Mouse (Mus musculus) CD8-positive naive resting alpha-beta T cell, adult 2 months (primary cell): ENCODE measurements around the gene Fam227a.
"Not testable (repeated sequence)": the region's sequence is repeated elsewhere in the genome, so short reads cannot be mapped to it uniquely, and the experiment has no call there.

ENCODE experiments used
- DNase-seq, 2 experiments: peaks; one replicate each; pipeline ENCODE4 v3.0.0; 2022; ENCODE audit warnings: low read depth in 2 of 2, low spot score in 2 of 2

Gene Fam227a

DNA sequence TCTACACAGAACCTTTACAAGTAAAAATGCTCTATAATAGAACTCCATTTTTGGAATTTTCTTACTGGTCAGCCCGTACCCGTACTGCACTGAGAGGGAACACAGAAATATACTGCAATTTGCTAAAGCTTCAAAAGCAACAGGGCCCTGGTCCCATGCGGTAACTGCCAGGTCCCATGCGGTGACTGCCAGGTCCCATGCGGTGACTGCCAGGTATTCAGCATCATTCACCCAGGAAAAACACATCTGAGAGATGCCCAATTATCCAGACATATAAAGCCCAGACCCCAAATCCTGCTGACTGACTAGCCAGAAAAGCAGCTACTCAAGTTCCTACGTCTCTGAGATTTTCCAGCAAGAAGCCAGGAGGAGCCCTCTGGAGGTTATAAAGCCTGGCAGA lies 25.9 kb upstream of the Fam227a start:
- DNase-seq, result no peak

DNA sequence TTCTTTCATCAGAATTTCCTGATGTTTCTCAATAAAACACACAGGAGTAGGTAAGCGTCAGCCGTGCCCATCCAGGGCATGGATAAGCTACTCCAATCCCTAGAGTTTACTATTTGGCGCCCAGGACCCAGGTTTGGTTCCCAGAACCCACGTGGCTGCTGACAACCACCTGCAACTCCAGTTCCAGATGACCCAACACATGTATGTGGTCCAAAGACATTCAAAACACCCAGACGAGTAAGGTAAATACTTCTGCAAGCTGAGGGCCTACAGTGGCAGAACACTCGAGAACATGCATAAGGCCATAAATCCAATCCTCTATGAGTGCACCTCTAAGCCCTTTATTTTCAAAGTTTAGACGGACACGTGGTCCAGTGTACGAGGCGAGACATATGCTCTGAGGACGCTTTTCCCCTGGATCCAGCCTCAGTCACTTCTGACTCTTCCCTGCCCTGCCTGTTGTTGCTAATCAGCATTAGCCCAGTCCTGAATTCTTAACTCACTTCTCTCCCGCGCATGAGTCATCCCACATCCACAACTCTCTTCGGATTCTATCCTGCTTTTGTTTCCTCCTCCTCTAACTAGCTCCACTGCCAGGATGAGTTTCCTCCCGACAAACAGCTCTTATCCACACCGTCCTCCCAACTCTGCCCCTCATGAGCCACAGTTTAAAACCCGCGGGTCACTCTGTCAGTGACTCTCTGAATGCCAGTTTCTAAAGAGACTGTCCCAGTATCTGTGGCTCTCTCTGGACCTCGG lies 25.1 kb upstream of the Fam227a start:
- no peak for DNase-seq

DNA sequence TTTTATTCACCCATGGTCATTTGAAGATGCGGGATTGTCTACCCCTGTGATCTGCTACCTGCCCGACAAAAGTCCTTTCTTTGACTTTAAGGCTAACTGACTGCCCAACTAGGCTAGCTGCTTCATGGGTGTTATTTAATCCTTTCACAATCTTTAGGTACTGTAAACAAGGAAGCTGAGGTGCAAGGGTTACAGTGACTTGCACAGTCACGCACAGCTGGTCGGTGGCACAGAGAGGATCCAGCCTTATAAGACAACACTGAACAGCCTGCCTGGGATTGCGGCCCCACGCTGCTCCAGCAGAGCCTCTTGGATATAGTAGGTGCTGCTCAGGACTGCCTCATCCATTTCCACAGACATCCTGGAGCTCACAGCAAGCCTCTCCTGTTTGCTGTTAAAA lies 24.4 kb upstream of the Fam227a start:
- no peak for DNase-seq

DNA sequence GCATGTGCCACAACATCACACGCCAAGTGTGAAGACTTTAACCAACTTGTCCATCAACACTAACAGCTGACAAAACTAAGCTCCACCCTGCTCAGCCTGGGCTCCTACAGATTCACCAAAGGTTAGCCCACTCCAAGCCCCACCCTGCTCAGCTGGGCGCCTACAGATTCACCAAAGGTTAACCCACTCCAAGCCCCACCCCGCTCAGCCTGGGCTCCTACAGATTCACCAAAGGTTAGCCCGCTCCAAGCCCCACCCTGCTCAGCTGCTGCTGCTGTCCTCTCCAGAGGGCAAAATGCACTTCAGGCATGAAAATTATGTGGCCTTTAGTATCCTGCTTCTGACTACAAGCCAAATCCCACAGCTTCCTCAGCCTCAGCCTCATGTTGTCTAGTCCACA lies 23.2 kb upstream of the Fam227a start:
- no peak for DNase-seq

DNA sequence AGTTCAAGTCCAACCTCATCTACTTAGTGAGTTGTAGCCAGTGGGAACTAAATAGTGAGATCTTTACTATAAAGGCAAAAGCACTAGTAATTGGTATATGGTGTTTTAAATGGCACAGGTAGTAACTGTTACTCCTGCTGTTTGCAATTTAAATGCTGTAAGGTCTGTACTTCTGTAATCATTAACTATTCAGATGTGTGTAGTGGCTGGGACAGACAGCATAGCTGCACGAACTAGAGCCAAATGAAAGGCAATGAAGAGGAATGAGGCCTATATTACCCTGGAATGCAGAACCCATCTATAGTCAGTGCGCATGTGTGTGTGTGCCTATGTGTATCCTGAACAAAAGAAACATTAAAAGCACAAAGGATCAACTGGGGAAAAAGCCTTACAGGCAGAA lies 19.2 kb upstream of the Fam227a start:
- DNase-seq, result no peak

DNA sequence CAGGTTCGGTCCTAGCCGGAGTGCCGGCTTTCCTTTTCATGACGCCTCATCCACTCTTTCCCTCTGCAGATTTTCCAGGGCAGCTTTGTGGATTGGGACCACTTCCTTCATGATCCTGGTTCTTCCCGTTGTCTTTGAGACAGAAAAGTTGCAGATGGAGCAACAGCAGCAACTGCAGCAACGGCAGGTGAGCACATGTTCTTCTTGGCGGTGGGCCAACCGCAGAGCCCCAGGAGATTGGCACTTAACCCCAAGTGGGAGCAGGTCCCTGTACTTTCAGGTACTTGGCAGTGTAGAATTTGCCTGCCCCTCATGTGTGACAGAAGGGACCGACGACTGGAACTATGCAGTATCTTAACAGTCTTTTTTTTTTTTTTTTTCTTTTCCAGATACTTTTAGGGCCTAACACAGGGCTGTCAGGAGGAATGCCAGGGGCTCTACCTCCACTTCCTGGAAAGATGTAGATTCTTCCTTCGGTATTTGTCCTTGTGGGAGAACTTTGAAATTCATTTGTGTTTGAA lies 13.1 kb upstream of the Fam227a start:
- DNase-seq, result not testable (repeated sequence)

DNA sequence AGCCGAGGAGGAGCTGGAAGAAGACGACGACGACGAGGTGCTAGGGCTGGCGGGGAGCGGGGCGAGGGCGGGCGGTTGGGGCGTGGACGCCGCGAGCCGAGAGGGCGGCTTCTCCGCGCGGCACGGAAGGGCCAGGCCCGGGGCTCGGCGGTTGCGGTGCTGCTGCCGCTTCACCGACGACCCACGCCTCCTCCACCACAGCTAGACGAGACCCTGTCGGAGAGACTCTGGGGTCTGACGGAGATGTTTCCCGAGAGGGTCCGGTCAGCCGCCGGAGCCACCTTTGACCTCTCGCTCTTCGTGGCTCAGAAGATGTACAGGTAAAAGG lies 12.2 kb upstream of the Fam227a start:
- DNase-seq, result no peak

DNA sequence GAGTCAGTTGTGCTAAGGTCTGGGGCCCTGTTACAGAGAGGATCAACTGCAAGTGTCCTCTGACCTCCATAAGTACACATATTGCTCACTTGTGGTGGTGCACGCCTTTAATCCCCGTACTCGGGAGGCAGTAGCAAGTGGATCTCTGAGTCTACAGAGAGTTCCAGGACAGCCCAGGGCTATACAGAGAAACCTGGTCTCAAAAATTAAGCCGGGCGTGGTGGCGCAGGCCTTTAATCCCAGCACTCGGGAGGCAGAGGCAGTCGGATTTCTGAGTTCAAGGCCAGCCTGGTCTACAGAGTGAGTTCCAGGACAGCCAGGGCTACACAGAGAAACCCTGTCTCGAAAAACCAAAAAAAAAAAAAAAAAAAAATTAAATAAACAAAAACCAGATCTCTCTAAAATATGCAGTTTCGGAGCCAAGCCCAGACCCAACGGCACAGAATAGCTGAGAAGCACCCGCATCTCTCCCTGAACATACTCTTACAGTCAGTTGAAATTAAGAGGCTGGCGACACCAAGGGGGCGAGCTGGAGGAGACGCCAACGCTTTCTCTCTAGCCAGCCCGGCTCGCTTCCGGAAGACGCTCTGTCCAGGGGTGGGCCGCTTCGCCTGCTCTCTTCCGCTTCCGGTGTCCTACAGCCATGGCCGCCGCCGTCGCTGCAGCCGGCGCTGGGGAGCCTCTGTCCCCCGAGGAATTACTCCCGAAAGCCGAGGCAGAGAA lies 11.7 kb upstream of the Fam227a start, which contains the start of gene Tomm22:
Gene Tomm22, plus strand, starts transcription at position 613 of the 723 bp plus-strand sequence.
- DNase-seq, result peak; percentile 81 to 84

DNA sequence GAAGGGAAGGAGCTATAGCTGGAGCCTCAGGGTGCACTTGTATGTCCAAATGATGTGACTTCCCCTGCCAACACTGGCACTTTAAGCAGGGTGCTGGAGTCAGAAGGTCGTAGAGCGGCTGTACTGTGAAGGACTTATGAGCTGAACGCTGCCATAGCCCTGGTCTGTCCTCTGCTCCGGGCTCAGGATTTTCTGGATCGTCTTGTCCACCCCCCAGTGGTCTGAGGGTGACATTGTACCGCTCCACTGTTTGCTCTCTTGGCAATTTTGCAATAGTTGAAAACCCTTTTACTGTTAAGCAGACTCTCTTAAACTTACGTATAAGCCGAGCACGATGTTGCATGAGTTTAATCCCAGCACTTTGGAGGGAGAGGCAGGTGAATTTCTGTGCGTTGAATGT lies 10.4 kb upstream of the Fam227a start:
- DNase-seq, result no peak

DNA sequence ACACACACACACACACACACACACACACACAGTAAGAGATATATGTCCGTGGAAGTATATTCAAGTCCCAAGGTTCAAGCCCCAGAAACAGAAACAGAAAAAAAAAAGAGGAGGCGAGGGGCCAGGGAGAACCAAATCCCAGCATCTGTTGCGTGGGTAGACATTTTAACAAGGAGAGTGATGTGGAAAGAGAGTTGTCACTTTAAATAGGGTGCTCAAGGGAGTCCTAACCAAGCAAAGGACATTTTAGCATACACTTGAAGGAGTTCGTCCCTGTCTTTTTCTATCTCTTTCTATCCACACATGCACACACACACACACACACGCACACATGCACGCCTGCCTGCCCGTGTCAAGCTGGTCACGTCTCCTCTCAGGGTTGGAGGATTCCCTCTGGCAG lies 5.9 kb upstream of the Fam227a start:
- DNase-seq, result no peak

DNA sequence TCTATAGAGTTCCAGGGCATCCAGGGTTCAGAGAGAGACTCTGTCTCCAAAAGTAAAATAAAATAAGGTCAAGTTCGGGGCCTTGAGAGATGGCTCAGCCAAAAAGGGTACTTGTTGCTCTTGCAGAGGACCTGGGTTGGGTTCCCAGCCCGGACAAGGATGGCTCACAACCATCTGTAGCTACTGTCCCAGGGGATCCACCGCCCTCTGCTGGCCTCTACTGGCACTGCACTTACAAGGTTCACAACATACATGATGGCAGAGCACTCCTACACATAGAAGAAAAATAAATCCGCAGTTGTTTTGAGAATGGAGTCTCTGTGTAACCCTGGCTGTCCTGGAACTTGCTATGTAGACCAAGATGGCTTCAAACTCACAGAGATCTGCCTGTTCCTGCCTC lies 3.1 kb upstream of the Fam227a start:
- DNase-seq, result peak; percentile 54 to 70

DNA sequence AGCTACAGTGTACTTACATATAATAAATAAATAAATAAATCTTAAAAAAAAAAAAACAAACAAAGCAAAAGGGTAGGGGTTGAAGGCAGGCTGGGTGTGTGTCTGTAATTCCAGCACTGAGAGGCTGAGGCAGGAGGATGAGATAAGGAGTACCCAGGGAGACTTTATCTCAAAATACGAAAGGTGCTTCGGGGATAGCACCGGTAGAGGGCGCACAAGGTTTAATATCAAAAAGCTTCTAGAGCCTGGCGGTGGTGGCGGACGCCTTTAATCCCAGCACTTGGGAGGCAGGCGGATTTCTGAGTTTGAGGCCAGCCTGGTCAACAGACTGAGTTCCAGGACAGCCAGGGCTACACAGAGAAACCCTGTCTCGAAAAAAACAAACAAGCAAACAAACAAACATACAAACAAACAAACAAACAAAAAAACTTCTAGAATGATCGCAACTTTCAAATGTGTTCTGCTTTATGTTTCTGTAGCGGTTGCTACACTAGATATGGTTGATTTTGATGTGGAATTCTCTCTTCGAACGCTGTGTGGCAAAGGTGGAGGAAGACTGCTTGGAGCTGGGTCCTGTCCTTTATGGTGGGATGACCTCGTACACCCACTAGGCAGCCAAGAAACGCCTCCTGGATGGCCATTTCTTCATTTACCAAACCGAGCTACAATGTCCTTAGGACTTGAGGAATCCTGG lies 772 bp downstream of the Fam227a start:
- peak; percentile 78 to 86 for DNase-seq

DNA sequence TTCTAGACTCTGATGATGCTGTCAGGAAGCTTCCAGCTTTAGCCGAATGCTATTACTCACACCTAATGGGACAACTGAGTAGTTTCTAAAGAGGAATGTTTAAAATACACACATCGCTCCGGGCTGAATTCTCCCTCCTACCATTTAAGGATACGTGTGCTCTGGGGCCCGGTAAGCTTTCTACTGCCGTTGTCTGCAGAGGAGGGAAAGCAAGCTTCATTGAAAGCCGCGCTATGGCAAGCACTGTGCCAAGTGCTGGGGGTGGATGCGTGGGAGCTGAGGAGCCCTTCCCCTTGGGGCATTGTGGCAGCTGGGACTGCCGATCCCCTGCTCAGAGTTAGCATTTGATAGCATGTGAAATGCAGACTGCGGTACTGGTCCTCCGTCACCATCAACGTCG lies 2.3 kb downstream of the Fam227a start:
- no peak for DNase-seq

DNA sequence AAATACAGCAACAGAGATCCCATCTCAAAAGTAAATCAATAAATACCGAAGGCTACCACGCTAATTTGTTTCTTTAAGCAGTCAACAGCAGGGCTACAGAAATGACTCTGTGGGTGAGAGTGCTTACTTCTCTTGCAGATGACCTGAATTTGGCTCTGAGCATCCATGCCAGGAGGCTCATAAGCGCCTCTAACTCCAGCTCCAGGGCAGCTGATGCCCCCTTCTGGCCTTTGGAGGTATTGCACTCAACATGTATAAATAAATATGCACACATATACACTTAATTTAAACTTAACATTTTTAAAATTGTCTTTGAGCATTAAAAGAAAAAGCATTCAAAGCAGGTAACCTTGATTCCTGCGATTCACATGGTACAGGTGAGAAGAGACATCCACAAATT lies 7.3 kb downstream of the Fam227a start:
- DNase-seq, result peak in 1 of 2 experiments; percentile 27

DNA sequence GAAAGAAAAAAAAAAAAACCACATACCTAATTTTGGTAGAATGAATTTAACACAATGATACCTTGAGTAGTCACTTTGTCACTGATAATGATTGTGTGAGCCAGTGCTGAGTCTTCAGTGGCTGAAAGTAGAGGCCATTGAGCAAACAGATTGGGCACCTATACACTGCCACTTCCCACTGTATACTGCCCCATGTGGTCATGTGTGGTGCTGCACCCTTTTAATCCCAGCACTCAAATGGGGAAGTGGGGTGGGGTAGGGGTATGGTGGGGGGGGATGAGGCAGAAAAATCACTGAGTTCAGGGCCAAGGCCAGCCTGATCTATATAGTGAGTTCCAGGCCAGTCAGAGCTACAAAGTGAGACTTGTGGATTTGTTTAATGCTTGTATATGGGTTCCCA lies 8.2 kb downstream of the Fam227a start:
- DNase-seq, result peak in 1 of 2 experiments; percentile 42

DNA sequence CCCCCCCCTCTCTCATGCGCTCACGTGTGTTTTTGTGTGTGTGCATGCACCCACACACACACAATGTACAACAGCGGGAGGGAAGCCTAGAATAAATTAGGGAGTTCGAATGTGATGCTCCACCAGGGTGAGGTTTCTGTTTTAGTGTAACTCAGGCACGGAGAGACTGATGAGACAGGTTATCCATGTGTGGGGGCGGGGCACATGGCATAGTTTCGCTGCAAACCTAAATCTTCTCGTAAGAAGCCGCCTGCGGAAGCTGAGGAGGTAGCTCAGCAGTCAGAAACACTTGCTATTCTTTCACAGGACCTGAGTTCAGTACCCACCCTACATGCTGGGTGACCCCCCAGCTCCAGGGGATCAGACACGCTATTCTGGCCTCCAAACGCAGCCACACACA lies 10.6 kb downstream of the Fam227a start:
- no peak for DNase-seq

DNA sequence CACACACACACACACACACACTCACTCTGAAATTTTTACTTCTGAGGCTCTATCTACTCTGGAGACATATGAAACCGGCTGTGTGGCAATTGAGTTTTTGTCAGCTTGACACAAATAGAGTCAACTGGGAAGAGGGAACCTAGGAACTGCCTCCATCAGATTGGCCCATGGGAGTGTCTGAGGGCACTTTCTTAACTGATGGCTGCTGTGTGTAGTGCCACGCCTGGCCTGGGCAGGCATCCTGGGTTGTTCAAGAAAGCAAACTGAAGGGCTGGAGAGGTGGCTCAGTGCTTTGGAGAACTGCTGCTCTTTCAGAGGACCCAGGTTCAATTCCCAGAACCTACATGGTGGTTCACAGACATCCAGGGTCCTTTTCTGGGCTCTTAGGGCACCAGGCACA lies 13.3 kb downstream of the Fam227a start:
- no peak for DNase-seq

DNA sequence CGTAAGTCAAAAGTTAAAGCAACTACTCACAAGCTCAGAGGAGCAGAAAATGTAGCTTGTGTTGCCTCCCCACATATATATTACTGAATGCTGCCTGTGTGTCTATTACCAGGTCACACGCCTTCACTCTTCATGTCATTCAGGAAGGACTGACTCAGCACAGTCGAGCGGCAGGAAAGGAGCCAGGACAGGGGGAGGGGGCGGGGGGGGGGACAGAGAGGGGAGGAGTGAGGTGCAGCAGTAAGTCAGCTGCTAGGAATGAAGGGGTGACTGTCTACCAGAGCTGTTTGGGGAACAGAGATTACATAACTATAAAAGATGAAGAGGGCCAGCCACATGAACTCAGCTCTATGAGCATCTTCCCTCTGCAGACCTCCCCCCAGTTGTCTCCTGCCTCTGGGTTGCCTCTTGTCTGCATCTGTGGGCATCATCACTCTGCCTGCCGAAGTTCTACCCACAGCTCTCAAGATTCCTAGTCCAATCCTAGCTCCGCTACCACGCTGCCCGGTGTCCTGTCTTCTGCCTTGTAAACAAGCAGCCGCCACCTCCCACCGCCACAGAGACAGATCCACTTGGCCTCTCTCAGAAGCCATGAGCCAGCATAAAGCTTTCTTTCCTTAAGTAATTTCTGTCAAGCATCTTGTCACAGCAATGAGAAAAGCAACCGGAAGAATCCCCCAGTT lies 17.5 kb downstream of the Fam227a start:
- no peak for DNase-seq

DNA sequence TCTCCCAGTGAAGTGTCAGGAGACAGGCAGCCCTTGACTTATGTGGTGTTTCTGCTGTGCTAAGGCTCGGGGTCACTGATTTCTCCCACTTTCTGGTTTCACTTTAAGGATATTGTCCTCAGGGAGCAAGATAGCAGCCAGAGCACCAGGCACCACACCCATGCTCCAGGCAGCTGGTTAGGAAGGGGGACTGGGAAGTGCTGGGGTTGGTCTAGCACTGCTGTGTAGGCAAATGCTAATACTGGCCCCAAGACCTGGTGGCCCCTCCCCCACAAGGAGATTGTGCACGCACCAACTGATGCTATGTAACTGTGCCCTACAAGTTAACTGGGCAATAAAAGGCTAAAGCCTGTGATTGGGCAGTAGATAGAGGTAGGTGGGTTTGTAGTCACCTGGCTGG lies 28.3 kb downstream of the Fam227a start:
- DNase-seq, result no peak

DNA sequence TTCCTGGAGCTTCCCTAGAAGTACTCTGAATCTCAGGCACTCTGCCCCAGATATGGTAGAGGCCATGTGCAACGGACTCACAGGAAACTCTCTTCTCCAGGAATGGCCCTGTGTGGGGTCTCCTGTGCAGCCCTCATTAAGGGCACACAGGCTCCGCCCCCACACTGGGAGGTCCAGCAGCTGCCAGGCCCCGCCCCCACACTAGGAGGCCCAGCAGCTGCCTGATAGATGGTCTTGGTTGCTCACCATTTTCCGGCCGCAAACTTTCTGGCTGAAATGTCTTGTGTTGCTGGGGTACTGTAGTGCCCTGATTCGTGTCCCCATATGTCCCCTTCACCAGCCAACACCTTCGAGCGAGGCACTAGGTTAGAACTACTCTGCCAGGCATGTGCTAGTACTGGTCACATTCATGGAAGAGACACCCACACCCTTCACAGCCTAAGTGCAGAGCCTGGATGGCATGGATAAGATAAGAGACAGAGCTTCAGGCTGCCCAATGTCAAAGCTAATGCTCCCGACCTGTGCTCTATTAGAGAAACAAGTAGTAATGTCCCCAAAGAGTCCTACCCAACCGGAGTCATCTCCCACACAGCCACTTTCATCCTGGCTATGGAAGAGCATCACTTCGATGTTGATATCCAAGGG lies 38.9 kb downstream of the Fam227a start:
- no peak for DNase-seq

DNA sequence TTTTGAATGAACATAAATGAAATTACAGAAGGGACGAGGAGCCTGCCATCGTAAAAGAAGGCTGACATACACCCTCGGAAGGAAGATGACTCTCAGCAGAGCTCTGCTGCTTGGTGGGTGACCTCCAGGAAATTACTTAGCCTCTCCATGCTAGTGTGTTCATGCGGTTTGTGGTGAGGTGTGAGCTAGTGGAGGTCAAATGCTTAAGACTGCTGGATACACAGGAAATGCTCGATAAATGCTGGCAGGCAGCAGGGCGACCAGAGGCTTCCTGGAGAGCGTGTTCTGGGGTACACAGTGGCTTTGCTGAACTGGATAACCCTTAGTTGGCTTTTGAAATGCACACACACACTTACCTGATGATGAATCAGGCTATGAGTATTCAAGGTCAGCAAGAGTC lies 40.3 kb downstream of the Fam227a start:
- no peak for DNase-seq
